Mouse (Mus musculus) liver, embryonic 11.5 days (tissue): Measurements from ENCODE around the gene Rpl41. TPM values are rescaled to one million over a fixed set of nuclear protein-coding genes. Genes with fewer than 3 reads are reported as not detected.
A peak's percentile ranks its signal among the peaks of the same experiment; 100 is the strongest.

Experiments
- ATAC-seq: fragments of 200-750 bp; cut with Nextera tagmentation; replicated peaks from 2 replicates; pipeline ENCODE4 v1.8.0; 2017; ENCODE audit warnings: moderate number of reproducible peaks, mild to moderate bottlenecking, moderate TSS enrichment, moderate library complexity; ENCODE audit not compliant: low FRiP score
- DNase-seq: peaks from one replicate; pipeline ENCODE4 v3.0.0-alpha.2; 2017; ENCODE audit warnings: low spot score
- H3K27ac ChIP-seq: fragments of 300-500 bp; sonication (generic); 2 replicates; pipeline ENCODE4 v1.5.1; 2014; ENCODE audit warnings: mild to moderate bottlenecking, low read depth, low read length, control low read depth
- H3K27me3 ChIP-seq: fragments of 300-500 bp; sonication (generic); replicated peaks from 2 replicates; pipeline ENCODE4 v1.6.1; 2014; ENCODE audit warnings: low read length, mixed read lengths; ENCODE audit not compliant: control insufficient read depth, insufficient read depth
- H3K36me3 ChIP-seq: fragments of 300-500 bp; sonication (generic); 2 replicates; pipeline ENCODE4 v1.6.1; 2014; ENCODE audit warnings: mild to moderate bottlenecking, low read length, moderate library complexity, mixed read lengths; ENCODE audit not compliant: control insufficient read depth, insufficient read depth
- H3K4me1 ChIP-seq: fragments of 300-500 bp; sonication (generic); replicated peaks from 2 replicates; pipeline ENCODE4 v1.6.1; 2014; ENCODE audit warnings: low read length, mixed read lengths; ENCODE audit not compliant: control insufficient read depth, insufficient read depth
- H3K4me2 ChIP-seq: fragments of 300-500 bp; sonication (generic); 2 replicates; pipeline ENCODE4 v1.6.1; 2014; ENCODE audit warnings: mild to moderate bottlenecking, control low read depth, moderate library complexity
- H3K4me3 ChIP-seq: fragments of 300-500 bp; sonication (generic); 2 replicates; pipeline ENCODE4 v1.5.1; 2014; ENCODE audit warnings: low read depth, low read length, control low read depth
- H3K9ac ChIP-seq: fragments of 300-500 bp; sonication (generic); 2 replicates; pipeline ENCODE4 v1.6.1; 2014; ENCODE audit warnings: low read depth, low read length, control low read depth
- H3K9me3 ChIP-seq: fragments of 300-500 bp; sonication (generic); 2 replicates; pipeline ENCODE4 v1.6.1; 2016; ENCODE audit warnings: low read length, inconsistent platforms, mixed read lengths; ENCODE audit not compliant: control insufficient read depth
- WGBS: fragments of 180-500 bp; shearing (Covaris S2); extraction: QIAGEN DNeasy Blood & Tissue Kit; methylation state at CpG from one replicate; pipeline ENCODE4 v1.1.7; 2014; 5-methylcytosine and 5-hydroxymethylcytosine counted together
- polyA plus RNA-seq: library from polyadenylated mRNA; unstranded; fragments of >200 nt; fragmentation: Nextera tagmentation; extraction: Ambion mirVana; gene quantifications from 2 replicates; pipeline ENCODE4 v1.2.1, GENCODE M21; 2014

The Rpl41 gene
- polyA plus RNA-seq, 1 experiment from 2014 or later = 3,859 TPM

- Histone ChIP-seq H3K9ac (no peak overlapping the region), H3K27ac (no peak overlapping the region), H3K4me1 (peaks cover 8% of the 10 kb centered on the region), H3K36me3 (no peaks in the 10 kb centered on the region), H3K9me3 (no peaks in the 10 kb centered on the region), H3K27me3 (peaks cover 58% of the 10 kb centered on the region), H3K4me2 (peak overlapping the region; percentile 99), H3K4me3 (no peak overlapping the region)
- no peak for ATAC-seq
- no peak for DNase-seq
- 53% methylated on average over 8 of the region's 8 CpGs for WGBS
Observed at GRCm38 (mm10) chr10:128587697-128588096, 38.6 kb upstream of the Rpl41 start.

- peaks cover 58% of the 10 kb centered on the region for H3K27me3 ChIP-seq
Observed at GRCm38 (mm10) chr10:128587120-128587519, 38.0 kb upstream of the Rpl41 start.

GRCm38 (mm10) chr10:128586546-128586945, 37.4 kb upstream of the Rpl41 start:
- H3K27me3 ChIP-seq = peaks cover 58% of the 10 kb centered on the region
- no peaks in the 10 kb centered on the region for H3K36me3 ChIP-seq
- H3K4me3 ChIP-seq = no peak overlapping the region
- H3K4me1 ChIP-seq = peaks cover 8% of the 10 kb centered on the region; the same call in 1 of the 2 replicates
- WGBS = 11% methylated on average over 1 of the region's 1 CpGs
- H3K27ac ChIP-seq = no peak overlapping the region
- no peak overlapping the region for H3K4me2 ChIP-seq
- ATAC-seq (no peak), DNase-seq (no peak)
- H3K9me3 ChIP-seq = no peaks in the 10 kb centered on the region
- no peak overlapping the region for H3K9ac ChIP-seq

More at GRCm38 (mm10) chr10:128587120-128587519, 38.0 kb upstream of the Rpl41 start:
- DNase-seq (no peak), ATAC-seq (no peak)
- Histone ChIP-seq H3K9me3 (no peaks in the 10 kb centered on the region), H3K36me3 (no peaks in the 10 kb centered on the region), H3K27ac (no peak overlapping the region), H3K9ac (no peak overlapping the region), H3K4me1 (peaks cover 8% of the 10 kb centered on the region; the same call in 1 of the 2 replicates), H3K4me2 (no peak overlapping the region; the same call in 1 of the 2 replicates), H3K4me3 (no peak overlapping the region)
- WGBS = 40% methylated on average over 4 of the region's 4 CpGs

- Histone ChIP-seq H3K4me1 (peaks cover 8% of the 10 kb centered on the region; the same call in 1 of the 2 replicates), H3K36me3 (no peaks in the 10 kb centered on the region), H3K27ac (no peak overlapping the region), H3K9me3 (no peaks in the 10 kb centered on the region), H3K4me2 (no peak overlapping the region), H3K27me3 (peaks cover 50% of the 10 kb centered on the region), H3K4me3 (no peak overlapping the region), H3K9ac (no peak overlapping the region)
- no peak for DNase-seq
- WGBS = 14% methylated on average over 4 of the region's 4 CpGs
- no peak for ATAC-seq
Observed at GRCm38 (mm10) chr10:128584386-128584785, 35.3 kb upstream of the Rpl41 start.

- no peak for DNase-seq
- Histone ChIP-seq H3K9me3 (no peaks in the 10 kb centered on the region), H3K4me2 (no peak overlapping the region), H3K27me3 (peaks cover 43% of the 10 kb centered on the region), H3K27ac (no peak overlapping the region), H3K9ac (no peak overlapping the region), H3K4me3 (no peak overlapping the region), H3K36me3 (no peaks in the 10 kb centered on the region), H3K4me1 (0 out of 2 replicates have a peak, but pooled peaks cover 6% of the 10 kb centered on the region)
- 0 out of 2 replicates have a peak, but pooled peaks have one; percentile 28 for ATAC-seq
- 21% methylated on average over 7 of the region's 7 CpGs for WGBS
Observed at GRCm38 (mm10) chr10:128583644-128584043, 34.5 kb upstream of the Rpl41 start.

GRCm38 (mm10) chr10:128579731-128580130, 30.6 kb upstream of the Rpl41 start:
- Histone ChIP-seq H3K4me2 (no peak overlapping the region), H3K9ac (no peak overlapping the region), H3K9me3 (no peaks in the 10 kb centered on the region), H3K4me1 (no peaks in the 10 kb centered on the region), H3K27ac (no peak overlapping the region), H3K27me3 (peaks cover 11% of the 10 kb centered on the region), H3K4me3 (no peak overlapping the region), H3K36me3 (no peaks in the 10 kb centered on the region; the same call in 1 of the 2 replicates)
- ATAC-seq (no peak), DNase-seq (no peak)
- 88% methylated on average over 4 of the region's 4 CpGs for WGBS

GRCm38 (mm10) chr10:128579298-128579697, 30.2 kb upstream of the Rpl41 start:
- H3K9me3 ChIP-seq = no peaks in the 10 kb centered on the region
- DNase-seq = no peak

GRCm38 (mm10) chr10:128578330-128578729, 29.2 kb upstream of the Rpl41 start:
- no peak overlapping the region for H3K4me3 ChIP-seq
- H3K9ac ChIP-seq = no peak overlapping the region
- no peaks in the 10 kb centered on the region for H3K4me1 ChIP-seq
- no peaks in the 10 kb centered on the region; the same call in 1 of the 2 replicates for H3K36me3 ChIP-seq
- no peak overlapping the region for H3K4me2 ChIP-seq
- H3K27me3 ChIP-seq = no peaks in the 10 kb centered on the region; the same call in 1 of the 2 replicates
- no peaks in the 10 kb centered on the region for H3K9me3 ChIP-seq
- 59% methylated on average over 11 of the region's 11 CpGs for WGBS
- H3K27ac ChIP-seq = no peak overlapping the region
- no peak for ATAC-seq
- no peak for DNase-seq

More at GRCm38 (mm10) chr10:128579298-128579697, 30.2 kb upstream of the Rpl41 start:
- Histone ChIP-seq H3K4me1 (no peaks in the 10 kb centered on the region), H3K27me3 (peaks cover 7% of the 10 kb centered on the region), H3K27ac (no peak overlapping the region), H3K9ac (no peak overlapping the region), H3K36me3 (no peaks in the 10 kb centered on the region; the same call in 1 of the 2 replicates), H3K4me2 (no peak overlapping the region), H3K4me3 (no peak overlapping the region)
- WGBS = 79% methylated on average over 3 of the region's 3 CpGs
- no peak for ATAC-seq

- H3K27ac ChIP-seq = no peak overlapping the region
- H3K27me3 ChIP-seq = no peaks in the 10 kb centered on the region; the same call in 1 of the 2 replicates
- H3K9me3 ChIP-seq = no peaks in the 10 kb centered on the region
- no peaks in the 10 kb centered on the region; the same call in 1 of the 2 replicates for H3K36me3 ChIP-seq
- DNase-seq (no peak), ATAC-seq (no peak)
- H3K4me2 ChIP-seq = no peak overlapping the region
- WGBS = 84% methylated on average over 2 of the region's 2 CpGs
- no peak overlapping the region for H3K4me3 ChIP-seq
- H3K4me1 ChIP-seq = no peaks in the 10 kb centered on the region
- H3K9ac ChIP-seq = no peak overlapping the region
Observed at GRCm38 (mm10) chr10:128575063-128575462, 26.0 kb upstream of the Rpl41 start.
